Comparison of ENCODE assay signal across 25 mouse cellular contexts in genomic region chr13:51739713-51740112, GRCm38 (mm10). TPM values are rescaled to one million over a fixed set of nuclear protein-coding genes. Genes with fewer than 3 reads are reported as not detected.
DNase-seq lines count a peak whose midpoint lies in the region; ATAC-seq and TF ChIP-seq lines count a peak whose summit lies in the region.
"Had no signal": no experiment of that assay in that cellular context is flagged by ENCODE, and none has a peak within 500 bp of the region (broad histone marks: within the 10 kb centered on the region; RNA-seq: fewer than 3 reads in every experiment).

No protein-coding gene starts in this region.

- DNase-seq in kidney, adult 18-20 months: peak; percentile 50
- DNase-seq in MEL (ENCODE audit: low read depth, low spot score): no peak
- DNase-seq in thymus, postnatal 25 days: no peak
- no peak for DNase-seq in frontal cortex, postnatal 14 days (ENCODE audit: low spot score in 2 of 2)
- DNase-seq: adrenal gland, postnatal 14 days; B cell, adult 2 months; cerebellum, adult 11-12 months; cerebellum, postnatal 36 days; forebrain, postnatal 0 days; gastrocnemius, adult 2 months; heart, adult 11 months; heart, postnatal 36 days; layer of hippocampus, adult 9-11 months; lung, postnatal 10 days; thymus, adult 18-20 months had no signal

- H3K4me3 ChIP-seq in kidney, embryonic 14.5 days (ENCODE audit: low read length): no peak overlapping the region
- no peak overlapping the region for H3K4me3 ChIP-seq in MEL (ENCODE audit: control insufficient read depth in 1 of 2, insufficient read depth in 1 of 2, low read depth in 2 of 2, low read length in 2 of 2)
- no peak overlapping the region for H3K4me3 ChIP-seq in kidney, embryonic 15.5 days (replicated peaks)
- no peak overlapping the region for H3K4me3 ChIP-seq in liver, embryonic 15.5 days (replicated peaks)
- H3K4me3 ChIP-seq: embryonic facial prominence, embryonic 15.5 days; gastrocnemius, adult 2 months; heart, embryonic 13.5 days; hindbrain, embryonic 15.5 days; intestine, embryonic 15.5 days; midbrain, embryonic 15.5 days; myocyte had no signal

- TF ChIP-seq CTCF in MEL (IDR thresholded peaks at IDR 0.05 in 2 of 3, conservative IDR thresholded peaks at IDR 0.05 in 1 of 3; ENCODE audit: control insufficient read depth in 1 of 3, insufficient read depth in 1 of 3, low read depth in 2 of 3, low read length in 3 of 3, poor library complexity in 1 of 3, severe bottlenecking in 1 of 3): no peak

- TF ChIP-seq EP300 in MEL (IDR thresholded peaks at IDR 0.05; ENCODE audit: low read depth in 1 of 2, low read length in 2 of 2): no peak

- no peak for TF ChIP-seq POLR2A in MEL (IDR thresholded peaks at IDR 0.05; ENCODE audit: control insufficient read depth in 1 of 2, insufficient read depth in 1 of 2, low read depth in 1 of 2, low read length in 2 of 2, poor library complexity in 1 of 2)

- H3K4me1 ChIP-seq in kidney, embryonic 14.5 days (ENCODE audit: control insufficient read depth, insufficient read depth, low read length): peaks cover 11% of the 10 kb centered on the region
- peaks cover 17 to 54% of the 10 kb centered on the region in 2 experiments for H3K4me1 ChIP-seq in MEL (ENCODE audit: control insufficient read depth in 1 of 2, insufficient read depth in 2 of 2, low read length in 2 of 2)
- H3K4me1 ChIP-seq in kidney, embryonic 15.5 days: peaks cover 25% of the 10 kb centered on the region
- peaks cover 97% of the 10 kb centered on the region for H3K4me1 ChIP-seq in liver, embryonic 15.5 days (replicated peaks)
- H3K4me1 ChIP-seq: hindbrain, embryonic 15.5 days; intestine, embryonic 15.5 days had no signal

- no peak overlapping the region for H3K4me2 ChIP-seq in kidney, embryonic 14.5 days (replicated peaks; ENCODE audit: low read depth, low read length)
- no peak overlapping the region for H3K4me2 ChIP-seq in kidney, embryonic 15.5 days
- H3K4me2 ChIP-seq in liver, embryonic 15.5 days: no peak overlapping the region
- H3K4me2 ChIP-seq: embryonic facial prominence, embryonic 15.5 days; heart, embryonic 13.5 days; hindbrain, embryonic 15.5 days; intestine, embryonic 15.5 days; midbrain, embryonic 15.5 days had no signal

- ATAC-seq in kidney, embryonic 14.5 days (ENCODE audit: low FRiP score, low TSS enrichment): no peak
- ATAC-seq in kidney, embryonic 15.5 days (replicated peaks; ENCODE audit: low FRiP score): 0 out of 2 replicates have a peak, but pooled peaks have one; percentile 13
- ATAC-seq in liver, embryonic 15.5 days (ENCODE audit: insufficient read depth): no peak
- ATAC-seq: activated CD4-positive, CD25-positive, alpha-beta regulatory T cell, adult 4 months; forebrain, postnatal 0 days; intestine, embryonic 15.5 days; midbrain, embryonic 15.5 days had no signal

- H3K27ac ChIP-seq in kidney, embryonic 14.5 days (ENCODE audit: low read depth, low read length): no peak overlapping the region
- peak overlapping the region; percentile 99 for H3K27ac ChIP-seq in MEL (ENCODE audit: control insufficient read depth, low read depth, low read length)
- no peak overlapping the region for H3K27ac ChIP-seq in kidney, embryonic 15.5 days
- peak overlapping the region; percentile 89; the same call in 1 of the 2 replicates for H3K27ac ChIP-seq in liver, embryonic 15.5 days (replicated peaks)
- H3K27ac ChIP-seq: embryonic facial prominence, embryonic 15.5 days; gastrocnemius, adult 2 months; heart, embryonic 13.5 days; hindbrain, embryonic 15.5 days; intestine, embryonic 15.5 days; midbrain, embryonic 15.5 days had no signal

- H3K27me3 ChIP-seq in kidney, embryonic 14.5 days (ENCODE audit: control insufficient read depth, insufficient read depth, low read length): no peaks in the 10 kb centered on the region
- H3K27me3 ChIP-seq in MEL (ENCODE audit: control insufficient read depth in 1 of 2, insufficient read depth in 2 of 2, low read length in 2 of 2): no peaks in the 10 kb centered on the region
- no peaks in the 10 kb centered on the region for H3K27me3 ChIP-seq in kidney, embryonic 15.5 days
- H3K27me3 ChIP-seq in liver, embryonic 15.5 days: no peaks in the 10 kb centered on the region
- H3K27me3 ChIP-seq: embryonic facial prominence, embryonic 15.5 days; heart, embryonic 13.5 days; hindbrain, embryonic 15.5 days; intestine, embryonic 15.5 days; midbrain, embryonic 15.5 days had no signal

- 70% methylated on average over 1 of the region's 1 CpGs for WGBS in kidney, embryonic 14.5 days
- WGBS in kidney, embryonic 15.5 days: 76% methylated on average over 1 of the region's 1 CpGs
- WGBS in liver, embryonic 15.5 days (ENCODE audit: insufficient replicate concordance): 68% methylated on average over 1 of the region's 1 CpGs

- no peaks in the 10 kb centered on the region for H3K36me3 ChIP-seq in kidney, embryonic 14.5 days (ENCODE audit: control insufficient read depth, insufficient read depth, low read length)
- peaks cover 0 to 28% of the 10 kb centered on the region in 2 experiments; a peak in 2 of 4 replicates for H3K36me3 ChIP-seq in MEL (ENCODE audit: control insufficient read depth in 1 of 2, insufficient read depth in 2 of 2, low read length in 2 of 2)
- no peaks in the 10 kb centered on the region for H3K36me3 ChIP-seq in kidney, embryonic 15.5 days
- H3K36me3 ChIP-seq in liver, embryonic 15.5 days (replicated peaks): no peaks in the 10 kb centered on the region
- H3K36me3 ChIP-seq: embryonic facial prominence, embryonic 15.5 days; heart, embryonic 13.5 days; hindbrain, embryonic 15.5 days; intestine, embryonic 15.5 days; midbrain, embryonic 15.5 days had no signal

- H3K79me2 ChIP-seq in MEL (ENCODE audit: control insufficient read depth, insufficient read depth, low read length, poor library complexity): peaks cover 13% of the 10 kb centered on the region

- H3K9ac ChIP-seq in kidney, embryonic 14.5 days (ENCODE audit: low read depth, low read length): no peak overlapping the region
- no peak overlapping the region for H3K9ac ChIP-seq in MEL (ENCODE audit: control insufficient read depth, low read depth, low read length, poor library complexity, severe bottlenecking)
- no peak overlapping the region for H3K9ac ChIP-seq in kidney, embryonic 15.5 days
- no peak overlapping the region for H3K9ac ChIP-seq in liver, embryonic 15.5 days
- H3K9ac ChIP-seq: embryonic facial prominence, embryonic 15.5 days; forebrain, postnatal 0 days; heart, embryonic 13.5 days; hindbrain, embryonic 15.5 days; intestine, embryonic 15.5 days; midbrain, embryonic 15.5 days had no signal

- no peaks in the 10 kb centered on the region for H3K9me3 ChIP-seq in kidney, embryonic 14.5 days (ENCODE audit: control insufficient read depth, low read length)
- no peaks in the 10 kb centered on the region for H3K9me3 ChIP-seq in MEL (replicated peaks; ENCODE audit: insufficient read depth, low read length)
- H3K9me3 ChIP-seq in kidney, embryonic 15.5 days (replicated peaks): no peaks in the 10 kb centered on the region
- H3K9me3 ChIP-seq in liver, embryonic 15.5 days (replicated peaks): no peaks in the 10 kb centered on the region
- H3K9me3 ChIP-seq: embryonic facial prominence, embryonic 15.5 days; heart, embryonic 13.5 days; hindbrain, embryonic 15.5 days; intestine, embryonic 15.5 days; midbrain, embryonic 15.5 days had no signal

- TF ChIP-seq RAD21 in MEL (IDR thresholded peaks at IDR 0.05; ENCODE audit: low read depth, low read length): no peak

TF ChIP-seq in MEL, 35 proteins besides CTCF, POLR2A, EP300 and RAD21:
- no peak for TF ChIP-seq ZKSCAN1 (IDR thresholded peaks at IDR 0.05; ENCODE audit: low read depth, low read length)
- TF ChIP-seq MAFK (IDR thresholded peaks at IDR 0.05; ENCODE audit: borderline replicate concordance, low read depth, low read length): no peak
- no peak for TF ChIP-seq ZNF384 (IDR thresholded peaks at IDR 0.05; ENCODE audit: low read depth, low read length)
- TF ChIP-seq UBTF (IDR thresholded peaks at IDR 0.05; ENCODE audit: borderline replicate concordance, insufficient read depth, low read depth, low read length): no peak
- TF ChIP-seq TBP (IDR thresholded peaks at IDR 0.05; ENCODE audit: low read depth, low read length): no peak

RNA-seq across cellular contexts. Expression of gene Sema4d, which starts 53.8 kb away (rescaled TPM):
- 11.3 and 20.2 TPM in 2 replicates for polyA plus RNA-seq in kidney, embryonic 14.5 days (2014; fragmentation: Nextera tagmentation; extraction: Ambion mirVana)
- total RNA-seq in MEL (2012; rRNA removed): 6.9 and 8.2 TPM in 2 replicates
- polyA plus RNA-seq in MEL (2012; ENCODE audit: insufficient read depth in 1 of 2, insufficient read length in 2 of 2, low read depth in 1 of 2, low replicate concordance in 2 of 2, missing spikeins in 1 of 2): 10 to 100 TPM in 1 of 2 experiments, not detected in 1; 20.3 TPM
- 19.6 and 20.3 TPM in 2 replicates for polyA plus RNA-seq in kidney, embryonic 15.5 days (2015; fragmentation: Nextera tagmentation; extraction: Ambion mirVana)
- 3.8 and 4.6 TPM in 2 replicates for polyA plus RNA-seq in liver, embryonic 15.5 days (2015; fragmentation: Nextera tagmentation; extraction: Ambion mirVana)

Comparison
In these comparisons a context has a peak if more than half of its experiments do, and no peak if none do; other contexts are left out.
1. H3K27ac ChIP-seq: peak in MEL (single experiment) and liver, embryonic 15.5 days (single experiment); none in kidney, embryonic 14.5 days (single experiment) and kidney, embryonic 15.5 days (single experiment).